Mouse (Mus musculus): ENCODE measurements at regions not wholly inside any gene's neighbourhood (a gene's known extent, or its start where the extent isn't known, plus 50 kb on each side); places are given as distances from the start of the nearest gene placed in this dataset.
A peak's percentile ranks its signal among the peaks of the same experiment; 100 is the strongest.

DNA sequence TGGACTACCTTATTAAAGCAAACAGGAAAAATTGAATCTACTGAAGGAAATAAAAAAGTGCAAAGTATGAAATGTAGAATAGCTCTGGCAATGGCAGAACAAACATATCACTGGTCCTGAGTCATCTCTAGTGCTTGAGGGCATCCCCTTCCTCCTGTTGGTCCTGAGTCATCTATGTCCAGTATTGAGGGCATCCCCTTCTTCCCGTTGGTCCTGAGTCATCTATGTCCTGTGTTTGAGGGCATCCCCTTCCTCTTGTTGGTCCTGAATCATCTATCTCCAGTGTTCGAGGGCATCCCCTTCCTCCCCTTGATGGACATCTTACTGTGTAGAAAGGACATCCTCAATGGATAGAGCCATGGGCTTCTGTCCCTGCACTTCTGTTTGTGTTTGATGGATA lies 294.6 kb upstream of the Slc30a5 start:
- no peaks in the 10 kb centered on the region for H3K4me1 ChIP-seq (ENCODE audit: insufficient read depth)
- WGBS, result 54% methylated on average over 2 of the region's 2 CpGs
- H3K4me3 ChIP-seq (ENCODE audit: low read depth, low read length), result no peak overlapping the region
- DNase-seq, result no peak
- H3K9me3 ChIP-seq (ENCODE audit: low read depth, low read length), result no peaks in the 10 kb centered on the region
- no peaks in the 10 kb centered on the region for H3K36me3 ChIP-seq (ENCODE audit: insufficient read depth)
- ATAC-seq (ENCODE audit: insufficient read depth), result no peak
- no peak overlapping the region for H3K4me2 ChIP-seq
- no peaks in the 10 kb centered on the region for H3K27me3 ChIP-seq (ENCODE audit: insufficient read depth, low read length)
- H3K9ac ChIP-seq, result no peak overlapping the region
- no peak for TF ChIP-seq CTCF (IDR thresholded peaks at IDR 0.05; ENCODE audit: low read depth)
- no peak overlapping the region for H3K27ac ChIP-seq (ENCODE audit: low read depth)

DNA sequence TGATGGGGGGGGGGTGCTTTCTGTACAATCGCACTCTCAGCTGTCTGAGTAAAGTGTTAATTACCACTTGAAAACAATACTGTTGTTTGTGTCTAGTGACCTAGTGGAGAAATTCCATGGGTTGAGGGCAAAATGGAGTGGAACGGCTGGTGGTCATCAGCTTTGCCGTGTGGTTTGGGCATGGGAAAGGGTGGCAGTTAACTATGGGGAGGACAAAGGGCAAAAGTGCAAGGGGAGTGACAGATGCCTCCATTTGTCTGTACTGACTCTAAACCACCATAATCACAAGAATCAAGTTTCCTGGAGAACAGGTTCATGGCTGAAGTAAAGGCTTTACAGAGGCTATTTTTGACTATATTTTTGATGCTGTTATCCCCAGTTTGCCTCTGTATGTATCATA lies 294.0 kb upstream of the Slc30a5 start:
- ATAC-seq (ENCODE audit: insufficient read depth), result no peak
- Histone ChIP-seq H3K9ac (no peak overlapping the region), H3K9me3 (ENCODE audit: low read depth, low read length) (no peaks in the 10 kb centered on the region), H3K4me2 (no peak overlapping the region), H3K36me3 (ENCODE audit: insufficient read depth) (no peaks in the 10 kb centered on the region), H3K4me3 (ENCODE audit: low read depth, low read length) (no peak overlapping the region), H3K4me1 (ENCODE audit: insufficient read depth) (no peaks in the 10 kb centered on the region), H3K27ac (ENCODE audit: low read depth) (no peak overlapping the region), H3K27me3 (ENCODE audit: insufficient read depth, low read length) (no peaks in the 10 kb centered on the region)
- WGBS, result 69% methylated on average over 3 of the region's 3 CpGs
- no peak for DNase-seq
- no peak for TF ChIP-seq CTCF (IDR thresholded peaks at IDR 0.05; ENCODE audit: low read depth)

GRCm38 (mm10) chr13:101117311-101117710 lies 284.1 kb upstream of the Slc30a5 start:
- H3K27ac ChIP-seq (ENCODE audit: low read depth), result no peak overlapping the region
- H3K4me3 ChIP-seq (ENCODE audit: low read depth, low read length), result no peak overlapping the region
- 80% methylated on average over 2 of the region's 2 CpGs for WGBS
- no peak overlapping the region for H3K4me2 ChIP-seq
- H3K9ac ChIP-seq, result no peak overlapping the region
- DNase-seq (peak; percentile 13), ATAC-seq (ENCODE audit: insufficient read depth) (no peak)
- no peak for TF ChIP-seq CTCF (IDR thresholded peaks at IDR 0.05; ENCODE audit: low read depth)
- no peaks in the 10 kb centered on the region for H3K9me3 ChIP-seq (ENCODE audit: low read depth, low read length)
- H3K36me3 ChIP-seq (ENCODE audit: insufficient read depth), result no peaks in the 10 kb centered on the region
- no peaks in the 10 kb centered on the region for H3K4me1 ChIP-seq (ENCODE audit: insufficient read depth)
- H3K27me3 ChIP-seq (ENCODE audit: insufficient read depth, low read length), result no peaks in the 10 kb centered on the region

DNA sequence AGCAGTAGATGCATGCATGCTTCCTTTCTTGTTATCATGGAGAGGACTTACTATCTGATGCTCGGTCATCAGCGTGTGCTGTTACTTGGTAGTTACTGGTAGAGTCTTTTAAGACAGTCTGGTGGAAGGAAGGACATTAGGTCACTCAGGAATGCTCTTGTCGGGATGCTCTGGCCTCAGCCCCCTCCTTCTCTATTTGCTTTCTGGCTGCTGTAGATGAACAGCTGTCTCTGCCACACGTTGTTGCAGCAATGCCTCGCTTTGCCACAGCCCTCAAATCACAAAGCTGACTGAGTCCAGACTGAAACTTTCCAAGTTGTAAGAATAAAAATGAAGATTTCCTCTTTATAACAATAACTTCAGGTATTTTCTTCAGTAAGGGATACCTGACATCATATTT lies 282.1 kb upstream of the Slc30a5 start:
- Histone ChIP-seq H3K27me3 (ENCODE audit: insufficient read depth, low read length) (no peaks in the 10 kb centered on the region), H3K36me3 (ENCODE audit: insufficient read depth) (no peaks in the 10 kb centered on the region), H3K4me1 (ENCODE audit: insufficient read depth) (no peaks in the 10 kb centered on the region), H3K9ac (no peak overlapping the region), H3K4me3 (ENCODE audit: low read depth, low read length) (no peak overlapping the region), H3K27ac (ENCODE audit: low read depth) (no peak overlapping the region), H3K9me3 (ENCODE audit: low read depth, low read length) (no peaks in the 10 kb centered on the region), H3K4me2 (no peak overlapping the region)
- DNase-seq (no peak), ATAC-seq (ENCODE audit: insufficient read depth) (no peak)
- no peak for TF ChIP-seq CTCF (IDR thresholded peaks at IDR 0.05; ENCODE audit: low read depth)
- WGBS, result 62% methylated on average over 5 of the region's 5 CpGs

DNA sequence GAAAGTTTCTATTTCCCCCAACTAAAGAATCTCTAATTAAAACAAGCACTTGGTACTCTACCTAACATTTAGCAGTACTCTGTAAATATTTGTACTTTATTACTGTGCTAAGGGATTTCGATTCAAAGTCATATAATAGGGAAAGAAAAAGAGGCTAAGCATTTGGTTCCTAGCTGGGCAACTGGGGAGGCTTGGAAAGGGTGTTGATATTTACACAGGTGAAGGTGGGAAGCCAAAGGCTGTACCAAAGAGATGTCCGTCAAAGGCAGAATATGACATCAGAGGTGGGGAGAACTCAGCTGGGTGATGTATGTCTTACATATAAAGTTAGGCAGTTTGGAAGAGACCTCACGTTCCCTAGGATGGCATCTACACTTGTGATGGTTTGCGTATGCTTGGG lies 278.9 kb upstream of the Slc30a5 start:
- ATAC-seq (ENCODE audit: insufficient read depth), result no peak
- no peaks in the 10 kb centered on the region for H3K4me1 ChIP-seq (ENCODE audit: insufficient read depth)
- H3K27ac ChIP-seq (ENCODE audit: low read depth), result no peak overlapping the region
- no peak for TF ChIP-seq CTCF (IDR thresholded peaks at IDR 0.05; ENCODE audit: low read depth)
- H3K4me2 ChIP-seq, result no peak overlapping the region
- H3K4me3 ChIP-seq (ENCODE audit: low read depth, low read length), result no peak overlapping the region
- no peaks in the 10 kb centered on the region for H3K27me3 ChIP-seq (ENCODE audit: insufficient read depth, low read length)
- H3K36me3 ChIP-seq (ENCODE audit: insufficient read depth), result no peaks in the 10 kb centered on the region
- 61% methylated on average over 4 of the region's 4 CpGs for WGBS
- no peak for DNase-seq
- no peaks in the 10 kb centered on the region for H3K9me3 ChIP-seq (ENCODE audit: low read depth, low read length)
- no peak overlapping the region for H3K9ac ChIP-seq

DNA sequence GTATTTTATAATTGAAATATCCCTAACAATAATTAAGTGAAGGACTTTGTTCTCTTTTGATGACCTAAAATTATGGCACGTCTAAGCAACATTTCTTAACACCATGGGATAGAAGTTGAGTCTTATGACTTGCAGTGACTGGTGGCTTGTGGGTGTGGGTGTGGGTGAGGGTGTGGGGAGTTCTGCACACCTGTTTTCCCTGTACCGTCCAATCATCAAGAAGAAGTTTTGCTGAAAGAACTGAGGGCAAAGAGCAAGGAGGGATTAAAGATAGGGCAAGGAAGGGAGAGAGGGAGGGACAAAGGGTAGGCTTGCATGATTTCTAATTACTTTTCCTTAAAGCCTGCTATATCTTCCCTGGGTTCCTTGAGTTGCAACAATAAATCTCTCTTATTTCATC lies 278.5 kb upstream of the Slc30a5 start:
- H3K4me3 ChIP-seq (ENCODE audit: low read depth, low read length), result no peak overlapping the region

DNA sequence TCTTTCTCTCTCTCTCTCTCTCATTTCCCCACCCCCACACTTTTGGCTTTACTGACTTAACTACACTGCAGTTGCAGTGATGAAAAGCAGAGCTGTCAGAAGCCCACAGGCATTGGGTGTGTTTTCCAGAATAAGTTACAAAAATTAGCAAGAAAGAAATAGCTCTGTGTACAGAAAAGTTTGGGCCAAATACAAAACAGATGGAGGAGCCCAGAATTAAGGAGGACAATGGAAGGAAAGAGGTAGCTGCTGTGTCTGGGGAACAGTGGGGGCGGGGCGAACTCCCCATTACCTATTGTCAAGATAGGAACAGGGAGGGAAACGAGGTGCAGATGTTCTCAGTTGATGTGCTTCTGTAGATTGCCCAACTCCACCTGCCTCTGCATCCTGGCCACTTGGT lies 267.4 kb upstream of the Slc30a5 start:
- WGBS, result 54% methylated on average over 3 of the region's 3 CpGs
- Histone ChIP-seq H3K4me3 (ENCODE audit: low read depth, low read length) (no peak overlapping the region), H3K4me1 (ENCODE audit: insufficient read depth) (no peaks in the 10 kb centered on the region), H3K27me3 (ENCODE audit: insufficient read depth, low read length) (no peaks in the 10 kb centered on the region), H3K36me3 (ENCODE audit: insufficient read depth) (no peaks in the 10 kb centered on the region), H3K9me3 (ENCODE audit: low read depth, low read length) (no peaks in the 10 kb centered on the region), H3K9ac (no peak overlapping the region), H3K27ac (ENCODE audit: low read depth) (no peak overlapping the region), H3K4me2 (no peak overlapping the region)
- DNase-seq (no peak), ATAC-seq (ENCODE audit: insufficient read depth) (no peak)
- no peak for TF ChIP-seq CTCF (IDR thresholded peaks at IDR 0.05; ENCODE audit: low read depth)

More for the DNA sequence above, 278.5 kb upstream of the Slc30a5 start:
- no peak overlapping the region for H3K9ac ChIP-seq
- no peaks in the 10 kb centered on the region for H3K9me3 ChIP-seq (ENCODE audit: low read depth, low read length)
- no peak for ATAC-seq (ENCODE audit: insufficient read depth)
- TF ChIP-seq CTCF (IDR thresholded peaks at IDR 0.05; ENCODE audit: low read depth), result no peak
- no peak overlapping the region for H3K4me2 ChIP-seq
- H3K27ac ChIP-seq (ENCODE audit: low read depth), result no peak overlapping the region
- 66% methylated on average over 2 of the region's 2 CpGs for WGBS
- H3K4me1 ChIP-seq (ENCODE audit: insufficient read depth), result no peaks in the 10 kb centered on the region
- H3K27me3 ChIP-seq (ENCODE audit: insufficient read depth, low read length), result no peaks in the 10 kb centered on the region
- H3K36me3 ChIP-seq (ENCODE audit: insufficient read depth), result no peaks in the 10 kb centered on the region
- DNase-seq, result no peak

DNA sequence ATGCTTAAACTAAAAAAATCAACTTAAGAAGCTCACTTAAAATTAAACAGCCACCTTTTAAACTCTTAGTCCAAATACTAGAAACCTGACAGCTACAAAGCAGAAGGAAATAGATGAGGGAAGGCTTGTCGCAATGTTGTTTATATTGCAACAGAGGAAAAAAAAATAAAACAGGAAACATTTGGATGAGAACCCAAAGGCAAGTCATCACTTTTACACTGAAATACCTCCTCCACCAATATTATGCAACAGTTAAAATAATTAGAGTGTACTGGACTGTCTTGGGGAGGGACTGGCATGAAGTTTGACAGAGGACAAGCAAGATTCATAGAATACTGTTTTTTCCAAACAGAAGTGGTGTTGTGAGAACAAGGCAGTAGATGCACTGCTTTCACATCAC lies 263.6 kb upstream of the Slc30a5 start:
- TF ChIP-seq CTCF (IDR thresholded peaks at IDR 0.05; ENCODE audit: low read depth), result no peak
- 44% methylated on average over 1 of the region's 1 CpGs for WGBS

More for the DNA sequence above, 263.6 kb upstream of the Slc30a5 start:
- ATAC-seq (ENCODE audit: insufficient read depth), result no peak
- no peaks in the 10 kb centered on the region for H3K27me3 ChIP-seq (ENCODE audit: insufficient read depth, low read length)
- H3K36me3 ChIP-seq (ENCODE audit: insufficient read depth), result no peaks in the 10 kb centered on the region
- no peaks in the 10 kb centered on the region for H3K4me1 ChIP-seq (ENCODE audit: insufficient read depth)
- no peak overlapping the region for H3K4me2 ChIP-seq
- DNase-seq, result peak; percentile 11
- H3K9ac ChIP-seq, result no peak overlapping the region
- H3K4me3 ChIP-seq (ENCODE audit: low read depth, low read length), result no peak overlapping the region
- H3K9me3 ChIP-seq (ENCODE audit: low read depth, low read length), result no peaks in the 10 kb centered on the region
- H3K27ac ChIP-seq (ENCODE audit: low read depth), result no peak overlapping the region

Measured in lung, embryonic 14.5 days (tissue).